Mouse (Mus musculus) heart, adult 9 months (tissue): Measurements from ENCODE around the gene Pigx.
"Not testable (repeated sequence)": the region's sequence is repeated elsewhere in the genome, so short reads cannot be mapped to it uniquely, and the experiment has no call there.

Experiments used
- DNase-seq, 2 experiments: peaks; one replicate each; pipeline ENCODE4 v3.0.0; 2022; ENCODE audit warnings: low spot score in 2 of 2

Pigx gene

DNA sequence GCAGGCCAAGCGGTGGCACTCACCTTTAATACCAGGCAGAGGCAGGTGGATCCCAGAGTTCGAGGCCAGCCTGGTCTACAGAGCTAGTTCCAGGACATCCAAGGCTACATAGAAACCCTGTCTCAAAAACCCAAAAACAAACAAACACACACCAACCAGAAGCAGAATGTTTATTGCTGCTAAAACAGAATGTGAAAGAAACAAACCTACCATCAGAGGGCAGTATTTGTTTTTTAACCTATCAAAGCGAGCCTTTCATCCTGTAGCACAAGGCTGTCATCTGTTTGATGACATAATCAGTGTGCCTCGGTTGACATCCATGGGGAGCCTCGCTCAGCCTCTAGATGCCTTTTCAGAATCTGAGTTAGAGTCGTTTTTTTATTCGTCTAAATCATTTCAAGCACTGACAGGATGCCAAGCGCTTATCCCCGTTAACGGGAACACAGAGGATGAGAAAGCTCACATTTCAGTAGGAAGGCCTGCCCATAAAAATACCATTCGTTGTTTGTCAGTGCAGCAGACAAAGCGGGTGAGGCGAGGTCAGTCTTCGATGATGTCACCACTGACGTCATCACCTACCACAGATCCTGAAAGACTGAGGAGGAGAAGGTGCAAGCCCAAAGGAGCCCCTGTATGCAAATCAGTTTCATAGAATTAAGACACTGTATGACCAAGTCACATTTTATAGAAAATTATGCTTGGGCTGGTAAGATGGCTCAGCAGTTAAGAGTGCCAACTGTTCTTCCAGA is 11.6 kb upstream of the Pigx start:
- no peak for DNase-seq

DNA sequence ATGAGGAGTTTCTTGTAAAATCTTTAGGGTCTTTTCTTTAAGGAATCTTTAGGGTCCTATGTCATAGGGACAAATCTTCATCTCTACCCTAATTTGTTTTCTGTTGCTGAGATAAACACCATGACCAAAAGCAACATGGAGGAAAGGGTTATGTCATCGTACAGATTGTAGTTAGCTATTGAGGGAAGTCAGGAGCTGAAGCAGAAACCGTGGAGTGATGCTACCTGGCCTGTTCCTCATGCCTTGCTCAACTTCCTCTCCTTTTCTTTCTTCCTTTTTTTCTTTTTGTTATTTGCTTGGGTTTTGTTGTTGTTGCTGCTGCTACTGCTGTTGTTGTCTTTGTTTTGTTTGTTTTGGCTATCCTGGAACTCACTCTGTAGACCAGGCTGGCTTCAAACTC is 9.0 kb upstream of the Pigx start:
- DNase-seq, result no peak

DNA sequence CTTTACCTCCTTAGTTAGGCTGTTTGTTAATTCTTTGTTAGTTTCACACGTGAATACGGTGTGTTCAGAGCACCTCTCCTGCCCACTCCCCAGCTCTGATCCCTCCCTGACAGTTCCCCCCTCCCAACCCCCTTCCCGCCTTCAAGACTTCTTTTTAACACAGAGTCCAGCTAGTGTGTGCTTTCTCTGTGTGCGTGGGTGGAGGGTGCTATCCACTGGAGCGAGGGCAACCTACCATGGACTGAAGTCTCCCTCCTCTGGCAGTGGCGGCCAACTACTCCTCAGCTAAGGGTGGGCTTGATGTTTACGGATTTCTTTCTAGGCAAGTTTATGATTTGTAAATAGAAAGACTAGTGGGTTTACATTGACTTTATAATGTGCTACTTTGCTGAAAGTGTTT is 8.6 kb upstream of the Pigx start:
- DNase-seq, result no peak

GRCm38 (mm10) chr16:32107342-32108045 is 8.0 kb upstream of the Pigx start:
- DNase-seq, result no peak

DNA sequence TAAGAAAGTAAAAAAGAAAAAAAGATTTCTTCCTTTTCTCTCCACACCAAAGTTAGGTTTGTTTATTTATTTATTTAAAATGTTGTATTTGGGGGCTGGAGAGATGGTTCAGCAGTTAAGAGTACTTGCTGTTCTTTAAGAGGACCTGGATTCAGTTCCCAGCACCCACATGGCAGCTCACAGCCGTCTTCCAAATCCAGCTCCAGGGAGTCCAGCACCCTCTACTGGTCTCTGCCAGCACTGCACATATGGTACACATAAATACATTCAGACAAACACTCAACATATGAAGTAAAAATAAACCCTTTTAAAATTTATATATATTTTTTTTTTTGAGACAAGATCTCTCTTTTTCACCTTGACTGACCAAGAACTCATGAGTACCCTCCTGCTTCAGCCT is 6.2 kb upstream of the Pigx start:
- no peak for DNase-seq

GRCm38 (mm10) chr16:32102295-32102694 is 2.8 kb upstream of the Pigx start:
- no peak for DNase-seq

- peak in 1 of 2 experiments; percentile 14 for DNase-seq
Measured at GRCm38 (mm10) chr16:32098897-32099637, 473 bp downstream of the Pigx start.

DNA sequence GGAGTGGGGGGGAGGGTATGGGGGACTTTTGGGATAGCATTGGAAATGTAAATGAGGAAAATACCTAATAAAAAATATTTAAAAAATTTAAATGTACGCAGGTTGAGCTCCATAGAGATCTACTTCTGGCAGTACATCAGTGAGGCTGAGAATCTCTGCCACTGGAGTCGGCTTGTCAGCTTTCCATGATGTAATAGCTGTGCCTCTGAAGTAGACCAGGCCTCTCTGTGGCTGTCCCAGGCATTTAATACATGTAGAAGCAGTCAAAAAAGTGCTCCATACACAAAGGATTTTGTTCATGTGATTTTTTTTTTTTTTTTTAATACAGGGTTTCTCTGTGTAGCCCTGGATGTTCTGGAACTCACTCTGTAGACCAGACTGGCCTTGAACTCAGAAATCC is 1.8 kb downstream of the Pigx start:
- not testable (repeated sequence) for DNase-seq

GRCm38 (mm10) chr16:32091466-32091865 is 8.1 kb downstream of the Pigx start:
- DNase-seq, result no peak

DNA sequence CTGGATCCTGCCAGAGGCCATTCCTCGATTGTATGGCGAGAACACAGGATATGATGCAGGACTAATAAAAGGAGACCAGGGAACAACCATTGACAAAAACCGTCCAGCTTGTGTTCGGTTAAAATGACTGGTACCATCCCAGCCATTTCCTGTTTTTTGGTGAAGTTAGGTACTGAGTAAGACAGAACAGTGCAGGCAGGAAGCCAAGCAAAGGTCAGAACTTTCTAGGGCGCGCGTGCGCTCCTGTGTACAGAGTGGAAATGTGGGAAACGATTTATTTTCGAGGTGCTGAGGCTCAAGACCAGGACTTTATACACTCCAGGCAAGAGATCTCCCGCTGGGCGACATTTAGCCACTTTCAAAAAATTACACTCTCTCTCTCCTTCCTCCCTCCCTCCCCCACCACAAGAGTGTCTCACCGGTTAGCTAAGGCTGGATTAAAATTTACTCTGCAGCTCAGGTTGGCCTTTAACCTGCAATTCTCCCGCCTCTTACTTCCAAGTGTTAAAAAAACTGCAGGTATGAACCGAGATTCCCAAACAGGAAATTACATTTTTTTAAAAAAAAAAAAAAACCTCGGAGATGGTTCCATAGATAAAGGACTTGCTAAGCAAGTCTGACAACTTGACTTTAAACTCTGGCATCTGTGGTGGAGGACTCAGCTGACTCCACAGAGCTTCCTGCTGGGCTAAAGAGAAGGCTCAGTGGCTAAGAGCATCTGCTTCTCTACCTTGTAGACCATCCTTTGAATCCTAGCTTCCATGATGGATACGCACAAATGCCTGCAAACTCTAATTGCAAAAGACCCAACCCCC is 11.7 kb downstream of the Pigx start:
- DNase-seq, result peak; percentile 17 to 38

DNA sequence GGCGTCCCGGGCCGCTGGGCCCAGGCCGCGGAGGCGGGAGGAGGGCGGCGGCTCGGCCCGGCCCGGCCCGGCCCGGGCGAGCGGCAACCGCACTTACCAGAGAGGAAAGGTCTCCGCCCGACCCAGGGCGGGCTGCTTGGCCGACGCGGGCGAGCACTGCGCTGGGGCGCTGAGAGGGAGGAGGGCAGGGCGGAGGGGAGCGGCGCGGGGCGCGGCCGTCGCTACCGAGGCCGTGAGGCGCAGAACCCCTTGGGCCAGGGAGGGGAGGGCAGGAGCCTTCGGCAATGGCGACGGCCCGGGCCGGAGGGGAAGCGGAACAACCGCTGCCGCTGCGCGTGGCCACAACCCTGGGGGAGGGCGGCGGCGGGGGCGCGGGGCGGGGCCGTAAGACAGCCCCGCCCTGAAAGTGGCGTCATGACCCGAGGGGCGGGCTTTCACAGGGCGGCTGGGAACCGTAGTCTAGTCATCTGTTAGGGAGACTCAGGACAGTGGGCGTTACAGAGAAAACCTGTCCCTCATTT is 20.5 kb downstream of the Pigx start, which contains the start of gene Pak2:
Pak2 (minus strand) TSS at position 352 of the 521 bp plus-strand sequence.
- DNase-seq, result peak; percentile 89 to 92

DNA sequence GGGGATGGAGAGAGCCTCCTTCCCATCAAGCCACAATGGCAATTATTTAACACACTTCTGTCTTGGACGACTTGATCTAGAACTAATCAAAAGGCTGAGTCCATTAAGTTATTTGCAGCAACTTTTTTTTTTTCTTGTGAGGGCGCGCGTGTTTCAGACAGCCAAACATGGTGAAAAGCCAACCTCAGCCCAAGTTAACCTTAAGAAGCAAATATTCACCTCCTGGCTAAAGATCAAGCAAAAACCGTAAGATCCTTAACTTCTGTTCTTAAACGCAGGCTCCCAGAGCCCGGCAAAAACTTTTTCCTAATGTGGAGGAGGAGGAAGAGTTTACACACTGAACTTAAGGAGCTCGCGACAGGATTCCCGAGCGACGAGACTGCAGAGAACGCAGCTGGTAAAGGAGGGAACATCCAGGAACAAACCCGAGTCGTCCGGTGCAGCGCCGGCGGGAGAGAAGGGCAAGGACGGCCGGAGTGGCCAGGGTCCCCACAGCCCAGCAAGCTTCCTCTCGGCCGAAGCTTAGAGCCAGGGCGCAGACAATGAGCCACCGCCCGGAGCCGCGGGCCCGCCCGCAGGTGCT is 21.0 kb downstream of the Pigx start:
- DNase-seq, result no peak

DNA sequence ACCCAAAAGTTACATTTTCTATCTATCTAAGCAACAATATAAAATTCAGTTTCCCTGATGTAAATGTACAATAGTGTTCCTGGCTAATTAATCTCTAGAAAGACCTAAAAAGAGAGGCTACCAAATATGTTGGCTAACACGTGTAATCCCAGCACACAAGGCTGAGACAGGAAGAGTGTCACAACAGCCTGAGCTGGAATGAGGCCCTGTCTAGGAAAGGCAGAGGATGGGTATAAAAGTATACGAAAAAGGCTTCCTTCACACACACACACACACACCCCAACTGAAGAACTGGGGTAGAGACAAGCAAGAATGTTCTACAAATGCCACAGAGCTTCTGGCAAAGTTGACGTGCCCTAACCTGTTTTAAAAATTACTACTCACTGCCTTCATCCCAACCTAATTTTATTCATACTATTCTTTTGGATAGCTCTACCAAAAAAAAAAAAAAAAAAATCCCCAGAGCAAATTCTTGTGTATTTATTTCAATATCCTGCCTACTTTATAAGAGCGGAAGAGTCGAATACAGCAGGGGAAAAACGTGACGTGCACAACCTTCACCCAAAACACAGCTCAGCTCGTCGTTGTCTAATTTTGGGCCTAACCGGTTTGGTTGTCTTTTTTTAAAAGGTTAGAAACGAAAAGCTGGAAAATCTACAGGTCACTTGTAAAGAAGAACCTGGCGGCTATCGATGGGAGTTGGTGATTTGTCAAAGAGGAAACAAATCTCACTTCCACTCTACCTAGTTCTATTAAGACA is 21.7 kb downstream of the Pigx start:
- no peak for DNase-seq

DNA sequence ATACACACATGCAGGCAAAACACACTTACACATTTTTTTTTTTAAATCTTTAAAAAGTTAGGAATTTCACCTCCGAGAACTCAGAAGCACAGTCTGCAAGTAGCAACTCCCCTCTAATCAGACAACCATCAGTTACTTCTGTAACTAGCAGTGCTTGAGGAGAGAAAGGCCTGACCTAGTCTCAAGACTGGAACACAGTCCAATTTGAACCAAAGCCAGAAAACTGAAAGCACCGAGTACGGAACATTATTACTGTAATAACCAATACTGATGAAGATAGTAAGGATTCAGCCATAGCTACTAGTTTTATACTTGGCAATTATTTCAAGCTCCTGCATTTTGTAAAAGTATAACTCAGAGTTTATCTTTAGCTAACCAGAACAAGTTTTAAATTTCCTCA is 23.1 kb downstream of the Pigx start:
- DNase-seq, result no peak

DNA sequence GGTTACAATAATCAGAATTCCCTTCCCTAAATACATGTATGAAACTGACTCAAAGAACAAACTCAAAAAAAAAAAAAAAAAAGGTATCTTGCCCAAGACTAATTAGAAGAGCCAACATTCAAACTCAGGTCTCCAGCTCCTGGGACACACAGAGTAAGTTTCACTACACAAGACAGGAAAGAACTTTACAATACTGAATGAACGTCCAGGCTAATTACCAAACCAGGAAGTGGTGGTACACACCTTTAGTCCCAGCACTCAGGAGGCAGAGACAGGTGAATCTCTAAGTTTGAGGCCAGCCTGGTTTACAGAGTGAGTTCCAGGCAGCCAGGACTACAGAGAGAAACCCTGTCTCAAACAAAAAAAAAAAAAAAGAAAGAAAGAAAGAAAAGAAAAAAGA is 23.8 kb downstream of the Pigx start:
- DNase-seq, result no peak

- not testable (repeated sequence) for DNase-seq
Measured at GRCm38 (mm10) chr16:32070070-32070469, 29.5 kb downstream of the Pigx start.

DNA sequence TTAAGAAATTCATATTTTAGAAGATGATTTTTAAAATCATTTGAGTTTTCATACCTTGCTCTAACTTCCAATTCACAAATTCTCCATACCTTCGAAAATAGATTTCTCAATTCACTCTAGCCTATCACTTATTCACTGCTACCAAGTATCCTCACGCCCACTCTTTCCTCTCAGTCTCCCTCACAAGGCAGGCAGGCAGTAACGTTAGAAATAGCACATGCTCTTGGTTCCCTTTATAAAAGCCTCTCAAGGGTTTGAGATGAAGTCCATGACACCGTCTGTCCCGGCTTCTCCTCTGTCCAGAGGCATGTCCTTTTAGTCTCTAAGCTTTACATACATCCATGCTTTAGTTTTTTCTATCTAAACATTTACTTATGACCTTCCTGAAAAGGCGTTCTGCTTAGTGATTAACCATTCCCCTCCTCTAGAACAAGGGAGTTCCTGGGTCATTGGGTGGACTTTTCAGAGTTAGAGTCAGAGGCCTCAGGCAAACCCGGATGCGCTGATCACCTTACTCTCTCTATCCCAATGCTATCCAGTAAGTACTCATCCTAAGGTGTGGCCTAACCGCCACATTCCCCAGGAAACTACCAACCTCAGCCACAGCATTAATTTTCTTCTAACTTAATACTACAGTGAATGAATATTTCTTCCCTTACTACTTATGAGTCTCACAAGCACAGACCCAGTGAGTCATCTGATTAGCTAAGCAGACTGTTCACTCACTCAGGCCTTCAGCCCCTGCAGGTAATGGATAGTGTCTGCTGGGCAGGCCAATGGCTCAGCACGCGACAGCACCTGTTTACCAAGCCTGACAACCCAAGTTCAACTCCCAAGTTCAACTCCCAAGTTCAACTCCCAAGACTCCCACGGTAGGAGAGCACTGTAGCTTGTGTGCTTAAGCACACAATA is 30.9 kb downstream of the Pigx start:
- DNase-seq, result no peak

DNA sequence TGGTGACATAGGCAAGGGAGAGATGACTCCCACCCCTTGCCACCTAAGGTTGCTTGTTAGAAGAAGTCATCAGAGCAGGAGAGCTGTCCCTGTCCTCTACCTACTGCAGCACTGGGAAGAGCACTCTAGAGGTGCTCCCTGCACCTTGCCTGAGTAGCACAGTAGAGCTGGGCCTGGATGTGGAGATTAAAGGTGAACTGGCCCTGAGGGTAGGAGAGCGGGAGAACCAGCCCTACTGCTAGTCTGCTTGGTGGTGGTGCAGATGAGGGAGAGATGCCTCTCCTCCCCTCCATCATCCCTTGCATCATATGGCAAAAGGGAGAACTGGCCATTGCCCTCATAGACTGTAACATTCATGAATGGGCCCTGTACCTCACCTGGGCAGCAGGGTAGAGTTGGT is 32.6 kb downstream of the Pigx start:
- DNase-seq, result no peak

DNA sequence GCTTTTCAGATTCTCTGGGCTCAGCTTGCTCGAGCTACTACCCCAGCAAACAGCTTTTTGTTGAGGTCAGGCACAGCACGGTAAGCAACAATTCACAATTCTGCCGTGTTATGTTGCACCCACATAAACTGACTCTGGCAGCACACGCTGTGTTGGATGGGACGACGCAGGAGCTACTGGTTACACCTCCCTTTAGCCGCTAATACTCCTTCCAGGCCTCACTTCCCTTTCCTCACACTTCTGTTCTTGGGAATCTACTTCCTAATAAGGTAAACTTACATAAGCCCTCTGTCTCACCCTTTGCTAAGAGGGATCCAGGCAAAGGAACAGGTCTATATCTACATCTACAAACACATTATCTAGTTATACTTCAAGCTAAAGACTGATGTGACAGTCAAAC is 35.6 kb downstream of the Pigx start:
- DNase-seq, result no peak
